Comparison of ENCODE assay signal across 8 mouse cellular contexts in the genomic region with DNA sequence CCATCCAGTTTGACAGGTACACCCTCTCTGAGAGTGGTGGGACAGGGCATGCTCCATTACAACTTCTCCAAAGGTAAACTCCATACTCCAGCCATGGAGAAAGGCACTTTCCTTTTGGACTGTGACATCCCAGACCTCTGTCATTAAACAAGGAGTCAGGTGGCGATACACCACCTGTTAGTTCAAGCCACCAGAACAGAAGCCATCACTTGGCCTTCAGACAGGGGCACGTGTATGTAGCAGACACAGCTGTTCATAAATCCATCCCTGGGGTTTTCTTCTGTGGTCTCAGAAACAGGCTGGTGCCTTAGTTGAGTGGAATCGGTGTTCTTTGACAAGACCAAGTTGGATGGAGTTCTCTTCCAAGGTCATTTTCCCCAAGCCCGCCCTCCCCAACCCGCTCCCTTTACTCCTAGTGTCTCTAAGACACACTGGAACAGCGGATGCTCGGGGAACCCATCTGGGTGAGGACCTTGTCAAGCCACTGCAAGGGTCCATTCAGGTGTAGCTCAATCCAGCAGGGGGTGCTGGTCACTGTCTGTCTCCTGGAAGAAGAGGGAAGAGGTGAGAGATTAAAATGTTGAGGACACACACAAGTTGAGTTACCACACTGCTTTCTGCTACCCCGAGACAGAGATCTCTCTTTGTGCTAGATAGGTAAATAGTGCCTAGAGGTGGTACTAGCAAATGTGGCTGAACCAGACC. TPM values are rescaled to one million over a fixed set of nuclear protein-coding genes. Genes with fewer than 3 reads are reported as not detected.
DNase-seq lines count a peak whose midpoint lies in the region; ATAC-seq and TF ChIP-seq lines count a peak whose summit lies in the region.
"Had no signal": no experiment of that assay in that cellular context is flagged by ENCODE, and none has a peak within 500 bp of the region (broad histone marks: within the 10 kb centered on the region; RNA-seq: fewer than 3 reads in every experiment).

No protein-coding gene starts in this region.

- no peak for TF ChIP-seq POLR2A in CH12.LX (IDR thresholded peaks at IDR 0.05; ENCODE audit: low read depth, low read length)

- no peak overlapping the region for H3K4me3 ChIP-seq in intestine, postnatal 0 days (ENCODE audit: low read depth, low read length)
- H3K4me3 ChIP-seq in intestine, embryonic 15.5 days (replicated peaks), result no peak overlapping the region
- H3K4me3 ChIP-seq in CH12.LX (replicated peaks in 1 of 3; ENCODE audit: low read depth in 2 of 3, low read length in 2 of 3, poor library complexity in 1 of 3), result no peak overlapping the region
- H3K4me3 ChIP-seq: hindbrain, embryonic 10.5 days had no signal

- H3K27ac ChIP-seq in intestine, postnatal 0 days (ENCODE audit: low read depth, low read length), result no peak overlapping the region
- no peak overlapping the region for H3K27ac ChIP-seq in intestine, embryonic 15.5 days
- no peak overlapping the region for H3K27ac ChIP-seq in CH12.LX (ENCODE audit: insufficient read depth, low read depth)
- H3K27ac ChIP-seq: hindbrain, embryonic 10.5 days had no signal

- no peak for ATAC-seq in intestine, postnatal 0 days
- ATAC-seq in intestine, embryonic 15.5 days, result no peak
- ATAC-seq in megakaryocyte, adult 5-6 weeks (ENCODE audit: poor library complexity, severe bottlenecking), result 0 out of 2 replicates have a peak, but pooled peaks have one; percentile 35

- no peaks in the 10 kb centered on the region for H3K27me3 ChIP-seq in intestine, postnatal 0 days (replicated peaks; ENCODE audit: control insufficient read depth, insufficient read depth, low read length)
- H3K27me3 ChIP-seq in intestine, embryonic 15.5 days (replicated peaks), result no peaks in the 10 kb centered on the region
- H3K27me3 ChIP-seq in CH12.LX (replicated peaks), result no peaks in the 10 kb centered on the region

- TF ChIP-seq RAD21 in CH12.LX (IDR thresholded peaks at IDR 0.05; ENCODE audit: low read depth, low read length), result peak; percentile 70

- no peak overlapping the region for H3K9ac ChIP-seq in intestine, postnatal 0 days (ENCODE audit: low read depth, low read length)
- H3K9ac ChIP-seq in intestine, embryonic 15.5 days, result no peak overlapping the region
- H3K9ac ChIP-seq in CH12.LX (ENCODE audit: insufficient read depth, low read depth), result no peak overlapping the region

- DNase-seq in CH12.LX (ENCODE audit: extremely low read depth) (peak; percentile 44), adipocyte (ENCODE audit: low spot score) (peak; percentile 39)
- DNase-seq in urinary bladder, postnatal 25 days (ENCODE audit: low spot score), result no peak
- no peak for DNase-seq in urinary bladder, adult 2 months (ENCODE audit: low spot score)

- dilution Hi-C loops in CH12.LX (cut with MboI; ENCODE audit: extremely low pct_ligation_motif_present, extremely low pct_unique_long_range_greater_than_20kb, low sequenced_read_pairs), result no loop called here

- TF ChIP-seq EP300 in CH12.LX (IDR thresholded peaks at IDR 0.05; ENCODE audit: low read length), result no peak

- H3K4me2 ChIP-seq in intestine, postnatal 0 days (replicated peaks; ENCODE audit: low read depth), result no peak overlapping the region
- H3K4me2 ChIP-seq in intestine, embryonic 15.5 days (replicated peaks), result no peak overlapping the region
- no peak overlapping the region for H3K4me2 ChIP-seq in CH12.LX (ENCODE audit: insufficient read depth, low read depth, poor library complexity, severe bottlenecking)

- H3K79me2 ChIP-seq in CH12.LX (replicated peaks; ENCODE audit: control insufficient read depth, extremely low read depth, insufficient read depth, poor library complexity, severe bottlenecking), result no peaks in the 10 kb centered on the region

- 85% methylated on average over 8 of the region's 8 CpGs for WGBS in intestine, postnatal 0 days
- WGBS in intestine, embryonic 15.5 days, result 80% methylated on average over 8 of the region's 8 CpGs

- no peaks in the 10 kb centered on the region for H3K9me3 ChIP-seq in intestine, postnatal 0 days (ENCODE audit: control insufficient read depth)
- no peaks in the 10 kb centered on the region for H3K9me3 ChIP-seq in intestine, embryonic 15.5 days
- H3K9me3 ChIP-seq in CH12.LX (replicated peaks; ENCODE audit: low read length), result no peaks in the 10 kb centered on the region
- H3K9me3 ChIP-seq: hindbrain, embryonic 10.5 days had no signal

- TF ChIP-seq CTCF in intestine, postnatal 0 days (IDR thresholded peaks at IDR 0.05; ENCODE audit: low read depth), result peak; percentile 75
- TF ChIP-seq CTCF in CH12.LX (conservative IDR thresholded peaks at IDR 0.05 in 1 of 2, IDR thresholded peaks at IDR 0.05 in 1 of 2; ENCODE audit: low read depth in 2 of 2, low read length in 2 of 2), result peak in 1 of 2 experiments; percentile 72; a peak in 2 of 4 replicates

- no peaks in the 10 kb centered on the region for H3K4me1 ChIP-seq in intestine, postnatal 0 days (replicated peaks; ENCODE audit: control insufficient read depth, insufficient read depth, low read length)
- peaks cover 19% of the 10 kb centered on the region for H3K4me1 ChIP-seq in intestine, embryonic 15.5 days (replicated peaks)
- H3K4me1 ChIP-seq in CH12.LX (ENCODE audit: control insufficient read depth in 1 of 2, insufficient read depth in 2 of 2), result peaks cover 6 to 23% of the 10 kb centered on the region in 2 experiments

- in situ Hi-C loops in CH12.LX (cut with MboI; ENCODE audit: low pct_ligation_motif_present, low pct_unique_long_range_greater_than_20kb, low sequenced_read_pairs), result loop anchor here (5.0 kb wide), 1 partner anchor 192 kb away; no protein-coding TSS in a partner anchor

- peaks cover 66% of the 10 kb centered on the region for H3K36me3 ChIP-seq in intestine, postnatal 0 days (ENCODE audit: control insufficient read depth, insufficient read depth)
- H3K36me3 ChIP-seq in intestine, embryonic 15.5 days, result peaks cover 21% of the 10 kb centered on the region; the same call in 1 of the 2 replicates
- peaks cover 0 to 31% of the 10 kb centered on the region in 2 experiments for H3K36me3 ChIP-seq in CH12.LX (replicated peaks in 1 of 2; ENCODE audit: control insufficient read depth in 1 of 2, insufficient read depth in 1 of 2, low read length in 1 of 2)

TF ChIP-seq in CH12.LX, 34 proteins besides CTCF, POLR2A, EP300 and RAD21:
- TF ChIP-seq NELFE (IDR thresholded peaks at IDR 0.05; ENCODE audit: low read depth, low read length), result no peak
- peak; percentile 51; the same call in 1 of the 2 replicates for TF ChIP-seq ZC3H11A (IDR thresholded peaks at IDR 0.05; ENCODE audit: low read depth, low read length)
- peak; percentile 87 for TF ChIP-seq SMC3 (IDR thresholded peaks at IDR 0.05; ENCODE audit: low read depth, low read length)
- TF ChIP-seq E2F4 (IDR thresholded peaks at IDR 0.05; ENCODE audit: insufficient replicate concordance, low read depth, low read length), result no peak

RNA-seq across cellular contexts. Expression of gene Aagab, which starts 47.5 kb away (rescaled TPM):
- 26.1 and 26.5 TPM in 2 replicates for polyA plus RNA-seq in intestine, postnatal 0 days (2015; fragmentation: Nextera tagmentation; extraction: Ambion mirVana)
- 27.2 and 28.2 TPM in 2 replicates for polyA plus RNA-seq in intestine, embryonic 15.5 days (2015; fragmentation: Nextera tagmentation; extraction: Ambion mirVana)
- 14.3 and 14.5 TPM in 2 replicates for total RNA-seq in CH12.LX (2012; rRNA removed)
- total RNA-seq in CH12.LX (2014; rRNA removed), result 14.3 and 14.5 TPM in 2 replicates
- polyA plus RNA-seq in CH12.LX (2012; ENCODE audit: insufficient read length, low read depth), result 27.8 and 36.6 TPM in 2 replicates
- total RNA-seq in megakaryocyte, adult 5-6 weeks (2015), result 12.5 and 13.3 TPM in 2 replicates
- 24.5 and 25.6 TPM in 2 replicates for total RNA-seq in megakaryocyte, adult 5-6 weeks (2017)
- polyA plus RNA-seq in urinary bladder, adult 2 months (2012; rRNA removed), result 16.7 and 19.3 TPM in 2 replicates

RNA-seq across cellular contexts. Expression of gene Iqch, which starts 47.7 kb away (rescaled TPM):
- polyA plus RNA-seq in intestine, postnatal 0 days (2015; fragmentation: Nextera tagmentation; extraction: Ambion mirVana), result 0.04 TPM in 1 of 2 replicates, not detected in the other
- 0.08 and 0.14 TPM in 2 replicates for polyA plus RNA-seq in intestine, embryonic 15.5 days (2015; fragmentation: Nextera tagmentation; extraction: Ambion mirVana)
- total RNA-seq in CH12.LX (2012; rRNA removed) (0.04 TPM in 2 replicates), CH12.LX (2014; rRNA removed) (0.08 and 0.15 TPM in 2 replicates)
- 0.18 and 0.21 TPM in 2 replicates for polyA plus RNA-seq in CH12.LX (2012; ENCODE audit: insufficient read length, low read depth)
- not detected in 2 replicates for total RNA-seq in megakaryocyte, adult 5-6 weeks (2015)
- not detected in 2 replicates for total RNA-seq in megakaryocyte, adult 5-6 weeks (2017)
- polyA plus RNA-seq in urinary bladder, adult 2 months (2012; rRNA removed), result 0.03 TPM in 1 of 2 replicates, not detected in the other

Comparison
In these comparisons a context has a peak if more than half of its experiments do, and no peak if none do; other contexts are left out.
1. DNase-seq: peak in CH12.LX (single experiment) and adipocyte (single experiment); none in urinary bladder, postnatal 25 days (single experiment) and urinary bladder, adult 2 months (single experiment).